8 mouse cellular contexts compared by ENCODE assay signal in the genomic region with DNA sequence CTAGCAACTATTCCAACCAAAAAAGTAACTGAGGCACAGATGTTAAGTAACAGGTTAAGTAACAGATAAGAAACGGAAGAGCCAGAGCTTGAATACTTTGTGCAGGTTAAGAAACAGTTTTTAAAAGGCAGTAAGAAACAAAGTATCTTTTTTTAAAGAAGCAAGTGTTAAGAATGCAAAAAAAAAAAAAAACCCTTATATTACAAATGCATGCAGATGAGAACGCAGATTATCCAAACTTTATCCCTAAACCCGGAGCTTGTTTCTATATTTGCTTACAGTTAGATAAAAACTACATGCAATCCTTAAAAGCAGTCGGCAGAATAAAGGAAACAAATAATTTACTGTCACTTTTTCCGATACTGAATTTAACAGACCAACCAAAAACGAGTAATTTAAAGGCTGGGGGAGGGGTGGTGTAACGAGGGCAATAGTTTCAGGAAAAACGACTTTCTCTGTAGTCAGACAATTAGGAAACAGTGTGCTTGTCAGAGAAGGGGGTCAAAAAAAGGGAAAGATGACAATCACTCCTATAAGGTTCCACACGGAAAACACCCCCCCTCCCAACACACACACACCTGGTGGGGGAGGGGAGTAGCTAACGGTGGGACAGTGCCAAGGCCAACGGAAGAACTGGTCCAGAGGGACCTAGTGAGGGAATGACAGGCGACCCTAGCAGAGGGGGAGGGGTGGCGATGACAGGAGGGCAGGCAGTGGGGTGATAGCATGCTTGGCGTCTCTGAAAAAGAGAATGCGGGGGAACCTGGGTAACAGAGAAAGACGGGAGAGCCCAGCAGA. TPM values are rescaled to one million over a fixed set of nuclear protein-coding genes. Genes with fewer than 3 reads are reported as not detected.
DNase-seq lines count a peak whose midpoint lies in the region; ATAC-seq and TF ChIP-seq lines count a peak whose summit lies in the region.

No protein-coding gene starts in this region.

- peak overlapping the region; percentile 96 for H3K9ac ChIP-seq in ES-Bruce4 (ENCODE audit: low read depth, poor library complexity, severe bottlenecking)
- peak overlapping the region; percentile 97 for H3K9ac ChIP-seq in lung, embryonic 16.5 days (ENCODE audit: low read length)

- TF ChIP-seq CTCF in ES-Bruce4 (IDR thresholded peaks at IDR 0.05; ENCODE audit: low read depth, low read length): no peak
- no peak for TF ChIP-seq CTCF in bone marrow, adult 2 months (IDR thresholded peaks at IDR 0.05; ENCODE audit: control insufficient read depth, insufficient read depth, low read length)

- DNase-seq in forebrain, embryonic 10.5 days (ENCODE audit: extremely low spot score, low spot score): no peak
- DNase-seq in heart, postnatal 4 days: peak; percentile 61
- DNase-seq in layer of hippocampus, adult 8-10 months (ENCODE audit: low spot score in 2 of 2): peak; percentile 9 to 39
- peak; percentile 59 for DNase-seq in retina, embryonic 14.5 days (ENCODE audit: low spot score)
- peak; percentile 67 for DNase-seq in thymus, postnatal 4 days

- TF ChIP-seq POLR2A in ES-Bruce4 (IDR thresholded peaks at IDR 0.05; ENCODE audit: insufficient read depth, low read length): no peak
- no peak for TF ChIP-seq POLR2A in bone marrow, adult 2 months (IDR thresholded peaks at IDR 0.05; ENCODE audit: borderline replicate concordance, control insufficient read depth, low read depth, low read length)

- peak overlapping the region; percentile 93 for H3K4me3 ChIP-seq in ES-Bruce4 (ENCODE audit: low read depth, low read length)
- H3K4me3 ChIP-seq in bone marrow, adult 2 months (replicated peaks; ENCODE audit: control insufficient read depth, low read depth, low read length): peak overlapping the region; percentile 76
- peak overlapping the region; percentile 94 for H3K4me3 ChIP-seq in forebrain, embryonic 10.5 days
- peak overlapping the region; percentile 98 for H3K4me3 ChIP-seq in lung, embryonic 16.5 days (ENCODE audit: low read length)

- ATAC-seq in lung, embryonic 16.5 days (ENCODE audit: low read depth): no peak

- H3K27me3 ChIP-seq in ES-Bruce4 (ENCODE audit: control insufficient read depth, insufficient read depth, low read length, poor library complexity, severe bottlenecking): no peaks in the 10 kb centered on the region
- H3K27me3 ChIP-seq in forebrain, embryonic 10.5 days (ENCODE audit: poor library complexity, severe bottlenecking): no peaks in the 10 kb centered on the region
- H3K27me3 ChIP-seq in lung, embryonic 16.5 days (ENCODE audit: control insufficient read depth, insufficient read depth, low read depth, low read length): no peaks in the 10 kb centered on the region

- no peaks in the 10 kb centered on the region for H3K9me3 ChIP-seq in ES-Bruce4 (replicated peaks; ENCODE audit: control insufficient read depth, insufficient read depth, low read length, poor library complexity, severe bottlenecking)
- no peaks in the 10 kb centered on the region for H3K9me3 ChIP-seq in forebrain, embryonic 10.5 days
- no peaks in the 10 kb centered on the region for H3K9me3 ChIP-seq in lung, embryonic 16.5 days (ENCODE audit: control insufficient read depth, low read length)

- H3K4me2 ChIP-seq in lung, embryonic 16.5 days (ENCODE audit: low read depth, low read length): peak overlapping the region; percentile 82

- WGBS in bone marrow, adult 2 months: under 1% methylated on average over 16 of the region's 16 CpGs
- 6% methylated on average over 16 of the region's 16 CpGs for WGBS in forebrain, embryonic 10.5 days
- WGBS in lung, embryonic 16.5 days: under 1% methylated on average over 16 of the region's 16 CpGs

- no peak for TF ChIP-seq EP300 in ES-Bruce4 (IDR thresholded peaks at IDR 0.05; ENCODE audit: insufficient read depth, low read depth, low read length)

- H3K36me3 ChIP-seq in ES-Bruce4 (ENCODE audit: control insufficient read depth, insufficient read depth, low read length, poor library complexity, severe bottlenecking): peaks cover 22% of the 10 kb centered on the region
- H3K36me3 ChIP-seq in forebrain, embryonic 10.5 days (replicated peaks): peaks cover 22% of the 10 kb centered on the region
- H3K36me3 ChIP-seq in lung, embryonic 16.5 days (ENCODE audit: control insufficient read depth, insufficient read depth, low read length): peaks cover 5% of the 10 kb centered on the region

- no peaks in the 10 kb centered on the region for H3K4me1 ChIP-seq in ES-Bruce4 (ENCODE audit: control insufficient read depth, insufficient read depth, low read length)
- H3K4me1 ChIP-seq in bone marrow, adult 2 months (ENCODE audit: control insufficient read depth, insufficient read depth, low read length): peaks cover 1% of the 10 kb centered on the region
- peaks cover 32% of the 10 kb centered on the region for H3K4me1 ChIP-seq in forebrain, embryonic 10.5 days
- peaks cover 10% of the 10 kb centered on the region for H3K4me1 ChIP-seq in lung, embryonic 16.5 days (replicated peaks; ENCODE audit: control insufficient read depth, insufficient read depth, low read length)

- H3K27ac ChIP-seq in ES-Bruce4 (ENCODE audit: insufficient read depth, low read length): peak overlapping the region; percentile 46
- H3K27ac ChIP-seq in bone marrow, adult 2 months (ENCODE audit: control insufficient read depth, insufficient read depth, low read depth, low read length, poor library complexity): peak overlapping the region; percentile 94
- peak overlapping the region; percentile 97 for H3K27ac ChIP-seq in forebrain, embryonic 10.5 days
- peak overlapping the region; percentile 89 for H3K27ac ChIP-seq in lung, embryonic 16.5 days (ENCODE audit: low read length)

RNA-seq across cellular contexts. Expression of gene Zfp654, which starts 1.0 kb away (rescaled TPM):
- 12.0 and 12.1 TPM in 2 replicates for polyA plus RNA-seq in ES-Bruce4 (2011; ENCODE audit: insufficient read depth, insufficient read length, low read depth, missing spikeins)
- polyA plus RNA-seq in bone marrow, adult 2 months (2011; ENCODE audit: insufficient read depth, insufficient read length, low replicate concordance, missing spikeins): 2.1 and 4.6 TPM in 2 replicates
- 5.4 and 5.6 TPM in 2 replicates for polyA plus RNA-seq in forebrain, embryonic 10.5 days (2016; fragmentation: Nextera tagmentation; extraction: Ambion mirVana)
- total RNA-seq in heart, postnatal 4 days (2021): 10 to 100 TPM; 10.6 to 10.8 TPM
- 10 to 100 TPM; 15.6 to 18.9 (median 17.0) TPM for total RNA-seq in layer of hippocampus, adult 8-10 months (2022)
- polyA plus RNA-seq in lung, embryonic 16.5 days (2015; fragmentation: Nextera tagmentation; extraction: Ambion mirVana): 5.9 and 7.0 TPM in 2 replicates

RNA-seq across cellular contexts. Expression of gene Cggbp1, which starts 1.3 kb away (rescaled TPM):
- polyA plus RNA-seq in ES-Bruce4 (2011; ENCODE audit: insufficient read depth, insufficient read length, low read depth, missing spikeins): 60.9 and 72.9 TPM in 2 replicates
- 21.6 and 39.3 TPM in 2 replicates for polyA plus RNA-seq in bone marrow, adult 2 months (2011; ENCODE audit: insufficient read depth, insufficient read length, low replicate concordance, missing spikeins)
- polyA plus RNA-seq in forebrain, embryonic 10.5 days (2016; fragmentation: Nextera tagmentation; extraction: Ambion mirVana): 82.3 and 86.7 TPM in 2 replicates
- total RNA-seq in heart, postnatal 4 days (2021): 10 to 100 TPM; 61.3 to 63.1 TPM
- total RNA-seq in layer of hippocampus, adult 8-10 months (2022): 10 to 100 TPM; 54.9 to 72.2 (median 59.0) TPM
- polyA plus RNA-seq in lung, embryonic 16.5 days (2015; fragmentation: Nextera tagmentation; extraction: Ambion mirVana): 87.9 and 92.0 TPM in 2 replicates

Comparison
In these comparisons a context has a peak if more than half of its experiments do, and no peak if none do; other contexts are left out.
1. H3K27ac ChIP-seq: peak in every context shown above with its lines; median percentile 97 in forebrain, embryonic 10.5 days; 94 in bone marrow, adult 2 months; 89 in lung, embryonic 16.5 days; 46 in ES-Bruce4.